Mouse (Mus musculus) testis, postnatal 10 days (tissue): ENCODE measurements at regions not wholly inside any gene's neighbourhood (a gene's known extent, or its start where the extent isn't known, plus 50 kb on each side); places are given as distances from the start of the nearest gene placed in this dataset.

ENCODE experiments used
- DNase-seq: peaks from one replicate; pipeline ENCODE4 v3.0.0; 2021; ENCODE audit warnings: low spot score

DNA sequence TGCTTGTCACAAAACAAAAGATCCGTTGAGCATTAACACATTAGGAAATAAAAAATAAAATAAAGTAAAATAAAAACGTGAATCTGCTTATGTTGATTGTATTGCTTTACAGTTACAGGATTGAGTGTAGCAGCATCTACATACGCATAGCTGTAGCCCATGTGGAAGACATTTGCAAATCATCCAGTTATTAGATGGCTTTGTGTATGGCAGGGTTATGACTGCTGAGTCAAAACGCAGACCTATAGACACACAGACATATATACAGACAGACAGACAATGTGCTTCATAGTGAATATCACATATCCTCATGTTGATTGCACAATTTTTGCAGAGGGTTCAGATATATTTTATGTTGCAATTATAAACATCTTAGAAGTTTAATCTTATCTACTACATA lies 64.5 kb downstream of the Gm11146 start:
- no peak for DNase-seq

DNA sequence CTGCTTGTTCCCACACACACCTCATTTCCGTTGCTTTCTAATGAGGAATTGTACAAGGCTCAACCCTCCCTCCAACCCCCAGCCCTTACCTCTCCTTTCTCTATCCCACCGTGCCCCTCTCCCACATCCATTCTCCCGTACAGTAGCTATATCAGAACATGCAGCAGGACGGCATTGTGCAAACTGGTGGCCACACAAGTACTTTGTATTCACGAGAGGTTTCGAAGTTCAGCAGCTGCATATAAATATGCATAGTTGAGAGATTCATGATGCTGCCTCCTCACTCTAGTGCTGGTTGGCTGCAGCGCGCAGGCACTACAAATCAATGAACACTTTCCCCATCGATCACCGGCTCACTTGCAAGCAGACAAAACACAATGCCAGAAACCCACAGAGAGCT lies 65.1 kb downstream of the Gm11146 start:
- no peak for DNase-seq

DNA sequence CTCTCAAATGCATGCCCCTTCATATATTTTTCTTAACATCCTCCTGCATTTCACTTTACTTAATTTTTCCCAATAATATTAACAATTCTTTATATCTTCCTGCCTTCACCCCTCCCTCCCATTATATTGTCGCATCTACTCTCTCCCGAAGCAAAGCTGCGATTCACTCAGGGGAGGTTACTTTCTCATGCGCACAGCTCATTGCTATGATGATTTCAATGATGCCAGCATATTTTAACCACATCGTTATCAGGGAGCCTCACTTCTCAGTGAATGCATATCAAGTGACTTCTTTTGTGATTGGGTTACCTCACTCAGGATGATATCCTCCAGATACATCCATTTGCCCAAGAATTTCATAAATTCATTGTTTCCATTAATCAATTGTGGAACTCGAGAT lies 65.6 kb downstream of the Gm11146 start:
- DNase-seq: no peak

DNA sequence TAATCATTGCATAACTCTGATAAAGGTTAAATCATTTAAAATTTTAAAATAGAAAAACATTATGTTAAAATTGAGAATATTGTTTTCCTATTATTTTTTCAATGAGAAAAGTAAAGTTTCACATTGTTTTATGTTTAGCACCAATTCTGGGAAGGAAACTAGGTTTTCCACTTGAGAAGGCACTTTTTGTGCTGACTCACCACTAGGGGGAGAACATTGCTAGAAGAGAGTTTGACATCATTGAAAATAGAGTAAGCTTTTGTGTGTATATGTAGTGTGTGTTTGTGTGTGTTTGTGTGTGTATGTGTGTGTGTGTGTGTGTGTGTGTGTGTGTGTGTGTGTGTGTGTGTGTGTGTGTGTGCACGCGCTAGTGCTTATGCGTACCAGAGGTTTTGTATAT lies 66.9 kb downstream of the Gm11146 start:
- no peak for DNase-seq

DNA sequence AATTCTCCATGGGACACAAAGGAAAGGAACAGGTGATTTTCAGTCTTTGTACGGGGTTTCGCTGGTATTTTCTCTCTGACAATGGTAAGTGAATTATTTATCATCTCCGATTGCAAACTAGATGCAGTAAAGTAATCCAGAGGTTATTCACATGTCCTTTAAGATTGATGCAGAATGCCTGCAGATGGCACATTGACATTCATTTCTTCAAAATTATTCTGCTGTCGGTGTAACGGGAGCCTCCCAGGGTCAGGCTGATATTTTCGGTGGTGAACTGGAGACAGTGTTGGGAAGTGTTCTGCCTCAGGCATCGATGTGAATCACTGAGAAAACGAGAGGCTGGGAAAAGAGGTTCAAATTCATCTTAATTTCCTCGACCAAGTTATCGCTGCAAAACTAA lies 70.3 kb downstream of the Gm11146 start:
- DNase-seq: no peak

DNA sequence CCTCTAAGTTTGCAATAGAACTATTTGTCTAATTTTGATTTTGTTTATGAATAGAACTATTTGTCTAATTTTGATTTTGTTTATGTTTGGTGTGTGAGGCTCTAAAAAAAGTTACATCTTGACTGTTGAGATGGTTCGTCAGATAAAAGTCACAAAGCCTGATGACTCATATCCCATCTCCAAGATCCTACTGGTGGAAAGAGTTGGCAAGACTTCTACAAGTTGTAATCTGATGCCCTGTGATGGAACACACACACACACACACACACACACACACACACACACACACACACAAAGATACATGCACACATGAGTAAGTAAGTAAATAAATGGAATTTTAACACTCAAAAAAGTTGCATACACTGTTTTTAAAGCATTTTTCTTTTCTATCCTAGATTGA lies 73.9 kb downstream of the Gm11146 start:
- no peak for DNase-seq

DNA sequence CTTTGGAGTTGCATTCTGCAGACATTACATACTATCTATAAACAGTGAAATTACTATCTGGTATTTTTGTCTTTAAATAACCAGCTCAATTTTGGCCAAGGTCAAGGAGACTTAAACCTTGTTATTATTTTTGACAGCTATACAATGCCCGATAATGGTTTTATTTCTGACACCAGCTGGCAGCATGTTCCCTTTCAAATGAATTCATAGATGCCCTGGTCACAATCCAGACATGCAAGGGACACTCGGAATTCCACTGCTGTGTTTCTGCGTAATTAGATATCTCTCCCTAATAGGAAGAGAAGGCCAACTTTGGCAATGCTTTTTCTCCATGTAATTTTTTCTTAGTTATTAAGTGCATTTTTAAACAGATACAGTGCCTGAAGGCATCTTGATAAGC lies 87.3 kb downstream of the Gm11146 start:
- DNase-seq: no peak

DNA sequence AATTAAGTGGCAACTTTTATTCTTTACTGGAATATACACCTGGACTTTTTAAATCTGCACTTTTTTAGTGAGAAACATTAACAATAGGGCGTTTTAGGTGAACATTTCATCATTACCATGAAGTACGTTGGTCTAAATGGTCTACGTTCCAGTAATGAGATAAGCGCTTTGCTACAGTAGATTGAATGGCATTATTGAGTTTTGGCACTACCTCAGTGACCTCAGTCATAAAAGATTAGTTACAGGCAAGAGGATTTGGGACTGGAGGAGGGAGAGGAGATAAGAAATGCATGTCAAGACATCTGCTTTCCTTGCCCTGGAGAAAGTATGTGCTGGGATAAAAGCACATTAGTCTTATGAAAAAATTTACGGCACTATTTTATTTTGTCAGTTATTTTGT lies 98.3 kb downstream of the Gm11146 start:
- DNase-seq: no peak

DNA sequence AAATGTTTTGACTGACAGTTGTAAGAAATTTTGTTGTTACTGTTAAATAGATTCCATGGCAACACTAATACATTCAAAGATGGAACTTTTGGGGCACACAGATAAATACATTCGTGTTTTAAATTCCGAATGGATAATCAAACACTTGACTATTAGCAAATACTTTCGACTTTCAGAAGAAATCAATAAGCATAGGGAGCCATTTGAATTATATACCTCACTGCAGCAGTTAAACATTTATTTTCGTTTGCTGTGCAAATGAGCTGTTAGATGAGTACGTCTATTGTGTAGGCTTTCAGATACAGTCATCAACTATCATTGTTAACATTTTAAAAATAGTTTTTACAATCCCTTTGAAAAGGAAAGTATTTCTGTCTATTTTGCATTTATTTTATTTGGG lies 99.0 kb downstream of the Gm11146 start:
- no peak for DNase-seq

DNA sequence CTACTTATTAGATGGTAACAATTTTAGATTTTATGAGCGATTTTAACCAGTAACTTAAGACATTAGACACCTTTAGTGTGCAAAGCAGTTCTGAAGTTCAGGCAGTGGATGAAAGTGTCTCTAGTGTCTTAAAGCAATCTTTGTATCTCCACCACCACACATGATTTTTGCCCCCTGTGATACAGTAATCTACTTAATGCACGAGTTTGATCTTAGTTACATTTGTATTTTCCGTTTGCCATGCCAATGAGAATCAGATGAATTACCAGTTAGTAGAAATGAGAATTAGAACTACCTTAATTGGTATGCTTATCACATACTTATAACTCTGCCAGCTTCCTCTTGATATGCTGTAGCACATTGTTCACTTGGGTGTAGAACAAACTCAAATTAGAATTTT lies 99.9 kb downstream of the Gm11146 start:
- DNase-seq: no peak

DNA sequence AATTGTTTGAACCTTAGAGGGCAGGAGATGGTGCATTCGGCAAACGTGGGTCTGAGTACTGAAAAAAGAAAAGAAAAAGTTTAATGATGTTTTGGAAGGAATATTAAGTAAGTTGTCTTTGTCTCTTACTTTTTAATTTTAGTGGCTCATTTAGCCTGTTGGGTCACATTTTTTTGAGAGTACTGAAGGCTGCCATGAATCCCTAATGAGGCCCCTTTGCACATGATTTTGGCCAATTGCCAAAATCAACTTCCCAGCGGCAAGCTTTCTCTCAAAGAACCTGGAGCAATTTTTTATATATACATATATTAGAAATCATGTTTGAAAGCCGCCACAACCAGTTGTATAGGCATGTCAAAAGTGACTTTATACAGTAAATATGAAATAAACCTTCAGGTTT lies 100.9 kb downstream of the Gm11146 start:
- DNase-seq: peak; percentile 40

DNA sequence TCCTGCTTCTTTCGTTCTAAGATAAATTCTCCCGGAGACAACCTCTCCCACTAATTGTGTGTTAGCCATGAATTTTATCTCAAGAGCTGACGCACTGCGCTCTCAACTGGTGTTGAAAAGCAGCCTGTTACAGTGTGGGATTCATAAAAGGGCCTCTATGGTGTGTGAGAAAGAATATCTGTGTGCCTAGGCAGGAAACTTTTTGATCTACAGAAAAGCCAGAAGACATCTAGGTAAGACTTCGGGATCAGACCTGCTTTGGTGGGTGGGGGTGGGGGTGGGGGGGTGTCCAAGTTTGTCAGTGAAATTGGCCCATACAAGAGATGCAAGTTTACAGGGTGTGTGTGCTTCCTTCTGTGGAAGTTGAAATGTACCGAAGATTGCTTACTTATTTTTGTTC lies 101.5 kb downstream of the Gm11146 start:
- DNase-seq: no peak

DNA sequence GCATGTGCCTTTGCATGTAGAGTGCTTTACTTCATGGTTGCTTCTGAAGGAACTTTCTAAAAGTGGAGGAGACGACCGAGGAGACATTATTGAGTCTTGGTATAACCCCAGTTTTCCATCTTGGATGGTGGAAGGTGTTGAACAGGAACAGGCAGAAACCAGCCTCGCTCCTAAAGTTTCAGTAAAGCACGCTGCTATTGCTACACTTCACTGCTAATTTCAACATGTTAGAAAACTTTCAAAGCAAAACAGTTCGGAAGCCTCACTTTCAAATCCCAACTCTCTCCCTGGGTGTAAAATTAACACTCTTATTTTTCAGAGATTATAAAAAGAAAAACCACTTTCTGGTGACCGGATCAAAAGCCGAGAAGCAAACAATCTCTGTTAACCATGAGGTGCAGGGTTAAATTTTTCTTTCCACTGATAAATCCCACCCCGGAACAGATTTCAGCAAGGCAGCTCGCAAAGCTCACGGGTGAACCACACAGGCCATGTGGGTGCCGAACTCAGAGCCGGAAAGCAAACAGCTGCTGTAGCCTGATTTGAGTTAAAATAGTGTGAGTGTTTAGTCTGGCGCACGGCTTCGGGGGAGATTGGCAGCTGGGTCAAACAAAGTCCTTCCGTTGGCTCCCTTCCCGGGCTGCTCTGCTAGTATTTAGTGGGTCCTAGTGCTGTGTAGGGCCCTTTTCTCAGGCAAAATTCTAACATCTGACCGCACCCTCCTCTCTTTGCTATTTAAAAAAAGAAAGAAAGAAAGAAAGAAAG lies 102.2 kb downstream of the Gm11146 start:
- DNase-seq: peak; percentile 86

DNA sequence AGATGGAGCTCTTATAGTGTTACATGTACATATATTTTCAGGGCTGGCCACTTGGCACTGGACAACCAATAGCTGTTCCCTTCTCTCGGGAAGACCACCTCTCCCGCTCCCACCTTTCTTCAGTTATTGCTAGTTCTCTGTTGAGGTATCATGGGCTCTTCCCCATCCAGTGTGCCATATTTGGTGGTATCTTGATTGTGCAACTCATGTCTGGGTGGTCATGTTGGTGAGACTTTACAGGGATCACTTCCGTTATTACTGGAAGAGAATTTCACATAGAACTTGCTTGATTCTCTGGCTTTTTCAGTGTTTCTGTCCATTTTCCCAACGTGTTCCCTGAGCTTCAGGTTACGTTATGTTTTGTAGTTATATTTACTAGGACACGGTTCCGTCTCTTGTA lies 106.6 kb downstream of the Gm11146 start:
- DNase-seq: no peak

DNA sequence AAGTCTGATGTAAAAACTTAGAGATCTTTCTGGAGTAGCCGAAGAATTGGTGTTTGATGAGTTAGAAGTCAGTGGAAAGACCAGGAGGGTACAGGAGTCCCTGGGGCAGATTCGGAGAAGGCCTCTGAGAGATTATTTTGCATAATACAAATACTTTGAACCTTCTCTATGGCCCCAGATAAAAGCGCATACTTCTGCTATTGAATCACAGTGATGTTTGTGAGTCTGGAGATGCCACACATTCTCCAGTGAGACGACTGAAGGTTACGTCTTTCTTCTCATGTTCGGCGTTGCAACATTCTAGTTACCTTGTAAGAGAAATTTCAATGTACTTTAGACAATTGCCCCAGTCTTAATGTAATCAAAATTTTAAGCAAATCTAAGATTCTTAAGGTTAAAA lies 107.9 kb downstream of the Gm11146 start:
- DNase-seq: no peak

DNA sequence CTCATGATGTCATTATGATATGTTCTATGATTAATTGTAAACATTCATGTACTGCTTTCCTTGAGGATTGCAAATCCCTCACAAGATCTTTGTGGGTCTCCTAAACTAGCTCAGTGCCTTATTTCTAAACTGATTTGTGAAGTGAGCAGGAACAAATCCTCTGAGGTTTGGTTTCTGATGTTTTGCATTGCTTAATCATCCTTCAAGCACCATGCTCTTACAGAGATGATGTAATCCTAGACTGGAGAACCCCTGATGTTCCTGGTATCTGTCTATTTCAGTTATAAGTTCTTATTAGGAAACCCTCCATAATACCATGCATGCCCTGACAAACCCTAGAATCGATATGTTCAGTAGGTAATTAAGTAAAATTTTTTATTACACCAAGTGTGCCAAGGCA lies 113.7 kb downstream of the Gm11146 start:
- DNase-seq: no peak

DNA sequence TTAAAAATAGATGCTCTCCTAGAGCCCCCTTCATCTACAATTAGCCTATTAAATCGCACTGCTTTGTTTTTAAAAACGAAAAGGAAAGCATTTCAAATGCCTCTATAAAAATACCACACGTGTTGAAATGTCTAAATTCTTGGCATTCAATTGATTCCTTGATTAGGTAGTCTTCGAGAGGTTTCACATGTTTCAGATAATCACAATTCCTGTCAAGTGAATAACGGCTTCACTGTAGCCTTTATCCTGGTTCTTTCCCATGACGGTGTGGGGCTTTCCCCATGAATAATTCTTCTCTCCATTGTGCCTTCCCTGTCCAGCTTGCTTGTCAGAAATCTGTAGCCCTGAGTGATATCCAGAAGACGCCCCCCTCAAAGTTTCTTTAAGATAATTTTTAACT lies 122.1 kb downstream of the Gm11146 start:
- DNase-seq: no peak

DNA sequence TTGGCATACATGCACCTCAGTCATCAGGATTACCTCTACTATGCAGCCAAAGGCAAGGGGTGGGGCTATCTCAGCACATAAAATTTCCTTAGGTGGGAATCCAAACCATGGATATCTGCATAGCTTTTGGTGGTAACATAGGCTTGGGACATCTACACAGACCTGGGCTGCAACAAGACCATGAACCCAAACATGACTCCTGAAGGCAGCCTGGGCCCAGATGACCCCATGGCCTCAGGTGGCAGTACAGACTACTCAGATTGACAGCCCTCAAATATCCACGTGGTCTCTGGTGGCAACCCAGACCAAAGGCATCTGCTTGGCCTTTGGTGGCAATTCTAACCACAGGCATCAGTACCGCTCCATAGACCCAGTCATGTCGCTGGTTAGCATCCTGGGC lies 130.0 kb downstream of the Gm11146 start:
- DNase-seq: no peak

DNA sequence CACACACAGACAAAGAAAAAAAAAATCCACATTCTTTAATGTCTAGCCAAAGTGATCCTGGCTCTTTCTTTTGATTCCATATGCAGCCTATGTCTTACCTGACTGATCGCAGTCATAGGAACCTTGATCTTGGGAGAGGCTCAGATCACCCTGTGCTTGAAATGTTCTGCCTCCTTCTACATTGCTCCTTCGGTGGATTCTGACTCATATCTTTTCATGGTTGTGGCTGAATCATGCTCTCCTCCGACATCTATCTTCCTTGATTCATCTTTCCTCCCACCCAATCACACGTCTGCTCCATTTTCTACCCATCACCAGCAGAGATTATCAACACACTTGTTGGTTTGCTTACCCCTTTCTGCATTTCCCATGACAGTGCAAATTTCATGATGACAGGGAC lies 132.0 kb downstream of the Gm11146 start:
- DNase-seq: no peak

DNA sequence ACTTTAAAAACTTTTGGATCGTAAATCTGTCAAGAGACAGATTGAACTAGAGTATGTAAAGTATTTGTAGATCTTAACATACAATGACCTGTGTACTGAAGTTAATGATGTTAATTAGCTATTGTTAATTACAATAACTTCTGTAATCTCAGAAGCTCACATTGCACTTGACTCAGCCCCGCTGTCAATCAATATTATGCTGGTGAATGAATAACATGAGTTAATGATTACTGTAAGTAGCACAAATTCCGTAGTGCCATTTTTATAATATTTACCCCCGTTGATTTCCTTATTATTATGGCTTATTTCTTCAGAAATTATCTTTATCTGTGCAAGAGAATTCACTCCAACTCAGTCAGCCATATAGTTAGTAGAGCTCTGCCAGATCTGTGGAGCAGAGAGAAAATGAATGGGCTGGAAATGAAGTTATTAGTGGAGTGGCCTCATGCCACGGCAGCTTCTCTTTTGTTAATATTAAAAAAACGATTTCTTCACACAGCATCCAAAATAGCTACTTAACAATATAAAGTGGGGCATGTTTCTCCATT lies 132.5 kb downstream of the Gm11146 start:
- DNase-seq: no peak

DNA sequence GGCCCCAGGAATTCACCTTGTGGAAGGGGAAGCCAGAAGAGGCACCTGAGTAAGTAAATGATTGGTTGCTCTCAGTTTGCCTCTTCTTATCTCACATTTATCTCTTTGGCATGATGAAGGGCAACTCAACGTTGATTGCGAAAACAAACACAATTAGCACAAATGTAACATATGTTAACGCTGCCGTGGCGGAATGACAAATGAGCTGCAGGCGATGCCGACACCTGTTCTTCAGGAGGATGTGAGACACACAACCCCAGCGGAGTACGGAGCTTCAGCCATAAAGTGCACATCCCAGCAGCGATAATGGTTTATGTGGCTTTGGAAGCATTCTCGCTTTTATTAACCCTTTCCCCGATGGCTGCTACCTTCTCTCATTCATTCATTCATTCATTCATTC lies 134.7 kb downstream of the Gm11146 start:
- DNase-seq: no peak

DNA sequence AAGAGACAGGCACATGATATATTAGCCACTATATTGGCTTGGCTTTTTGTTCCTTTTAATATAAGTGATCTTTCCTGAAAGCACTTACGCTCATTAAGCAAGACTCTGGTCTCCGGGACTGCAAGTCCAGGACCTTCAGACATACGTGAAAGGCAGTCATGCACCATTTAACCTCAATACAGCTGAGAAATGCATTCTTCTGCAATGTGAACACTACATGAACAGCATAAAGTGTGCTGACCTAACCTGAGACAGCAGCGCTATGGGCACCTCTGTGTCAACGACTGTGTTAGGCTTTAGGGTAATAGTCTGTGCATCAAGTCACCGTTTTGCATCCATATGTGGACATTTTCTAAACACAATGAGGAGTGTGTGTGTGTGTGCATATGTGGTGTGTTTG lies 137.3 kb downstream of the Gm11146 start:
- DNase-seq: no peak

DNA sequence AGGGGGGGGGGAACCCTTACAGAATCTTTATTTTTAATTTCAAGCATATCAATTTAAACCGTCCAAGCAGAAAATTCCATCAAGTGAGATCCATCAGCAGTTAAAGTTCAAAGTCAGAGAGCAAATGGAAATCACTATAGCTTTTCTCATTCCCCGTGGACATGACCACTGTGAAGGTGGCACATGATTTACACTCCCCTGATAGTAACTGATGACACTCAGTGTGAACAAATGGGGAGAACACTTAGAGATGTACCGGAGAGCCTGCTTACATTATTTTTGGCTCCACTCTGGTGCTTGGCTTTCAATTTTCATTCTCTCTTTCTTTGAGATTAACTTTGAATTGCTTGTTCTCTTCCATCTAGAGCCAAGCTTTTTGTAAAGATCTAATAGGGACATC lies 140.0 kb downstream of the Gm11146 start:
- DNase-seq: no peak

DNA sequence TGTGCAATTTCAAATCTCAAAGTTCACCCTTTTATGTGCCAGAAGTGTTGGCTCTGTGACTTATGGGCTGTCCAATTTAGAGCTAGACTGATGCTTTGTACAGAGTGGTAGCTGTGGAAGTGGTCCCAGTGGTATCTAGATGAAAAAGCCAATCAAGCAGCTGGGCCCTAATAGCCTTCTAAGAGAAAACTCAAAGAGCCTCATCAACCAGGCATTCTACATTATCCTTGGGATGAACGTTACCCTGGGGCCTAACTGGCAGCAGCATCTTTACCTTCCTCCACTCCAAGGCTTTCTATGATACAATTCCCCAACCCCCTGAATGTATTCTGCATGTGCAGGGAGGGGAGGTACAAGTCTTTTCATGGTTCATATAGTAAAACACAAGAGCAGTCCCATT lies 140.4 kb downstream of the Gm11146 start:
- no peak for DNase-seq
